Mouse (Mus musculus) thymus, adult 2 months (tissue): ENCODE data around the gene Mapk11.

Experiments
- CTCF ChIP-seq: fragments of 200-500 bp; IDR thresholded peaks from 2 replicates; pipeline ENCODE4 v1.5.1; 2012; ENCODE audit warnings: mild to moderate bottlenecking, control low read depth, low read length, moderate library complexity, borderline replicate concordance; ENCODE audit not compliant: control insufficient read depth, poor library complexity, insufficient read depth; ENCODE audit errors: extremely low read depth
- POLR2A ChIP-seq: fragments of 200-500 bp; IDR thresholded peaks from 2 replicates; pipeline ENCODE4 v1.6.1; 2012; ENCODE audit warnings: mild to moderate bottlenecking, low read length, control low read depth, moderate library complexity; ENCODE audit not compliant: control insufficient read depth, poor library complexity, insufficient read depth; ENCODE audit errors: extremely low read depth

- TF ChIP-seq CTCF (no peak), POLR2A (no peak)
Observed at GRCm38 (mm10) chr15:89158516-89158915, 9.1 kb upstream of the Mapk11 start.
